Mouse (Mus musculus) megakaryocyte-erythroid progenitor cell, adult 5-6 weeks (primary cell): ENCODE measurements around the gene Mrps6. TPM values are rescaled to one million over a fixed set of nuclear protein-coding genes. Genes with fewer than 3 reads are reported as not detected.
"Not testable (repeated sequence)": the region's sequence is repeated elsewhere in the genome, so short reads cannot be mapped to it uniquely, and the experiment has no call there.

Experiments used
- ATAC-seq: replicated peaks from 2 replicates; pipeline ENCODE4 v1.8.0; 2016; ENCODE audit warnings: mild to moderate bottlenecking, inconsistent platforms; ENCODE audit not compliant: severe bottlenecking, poor library complexity, low FRiP score, low TSS enrichment
- total RNA-seq, 2 experiments: library from RNA; stranded (forward) in 1 of 2; stranded (reverse) in 1 of 2; fragments of 200-1000, 215-1000 nt in 1 of 2; fragments of >200 nt in 1 of 2; fragmentation: Nextera tagmentation in 1 of 2; gene quantifications; 2 replicates each; pipeline ENCODE4 v1.2.3; 2014 to 2017

Mrps6 gene
- total RNA-seq, 2 experiments from 2014 or later: 49.2 to 49.8 TPM

DNA sequence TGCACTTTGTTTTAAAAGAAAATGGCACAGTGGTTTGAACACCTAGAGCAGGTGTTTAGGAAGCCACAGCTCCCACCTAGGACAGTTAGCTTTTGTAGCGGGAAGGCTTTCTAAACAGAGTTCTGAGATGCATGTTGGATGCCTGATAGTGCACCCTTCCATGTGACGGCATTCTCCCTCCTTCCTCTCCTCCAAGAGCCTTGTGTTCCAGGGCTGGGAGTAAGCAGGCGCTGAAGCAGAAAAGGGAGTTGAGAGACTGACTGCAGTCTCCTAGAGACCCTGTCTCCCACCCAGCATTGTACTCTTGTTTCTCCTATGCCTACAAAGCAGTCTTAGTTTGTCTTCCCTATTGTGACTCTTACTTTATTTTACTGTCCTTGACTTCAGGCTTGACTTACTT, 2.1 kb downstream of the Mrps6 start:
- ATAC-seq: no peak

DNA sequence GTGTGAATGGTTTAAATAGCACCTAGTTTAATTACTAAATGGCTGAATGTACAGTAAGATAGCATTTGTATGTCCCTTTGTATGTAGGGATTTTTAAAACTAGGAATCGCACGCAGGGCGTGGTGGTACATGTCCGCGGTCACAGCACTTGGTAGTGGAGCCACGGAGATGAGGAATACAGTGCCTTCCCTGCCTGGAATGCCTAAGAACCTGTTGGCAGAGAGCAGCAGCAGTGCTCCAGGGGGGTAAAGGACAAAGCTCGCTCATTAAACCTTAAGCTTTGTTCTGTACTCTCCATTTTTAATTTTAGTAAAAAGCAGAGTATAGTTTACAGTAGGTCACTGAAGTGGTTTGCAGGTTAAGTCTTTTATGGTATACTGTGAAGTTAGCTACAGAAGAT, 3.5 kb downstream of the Mrps6 start:
- no peak for ATAC-seq

GRCm38 (mm10) chr16:92062832-92063231, 4.8 kb downstream of the Mrps6 start:
- ATAC-seq: no peak

DNA sequence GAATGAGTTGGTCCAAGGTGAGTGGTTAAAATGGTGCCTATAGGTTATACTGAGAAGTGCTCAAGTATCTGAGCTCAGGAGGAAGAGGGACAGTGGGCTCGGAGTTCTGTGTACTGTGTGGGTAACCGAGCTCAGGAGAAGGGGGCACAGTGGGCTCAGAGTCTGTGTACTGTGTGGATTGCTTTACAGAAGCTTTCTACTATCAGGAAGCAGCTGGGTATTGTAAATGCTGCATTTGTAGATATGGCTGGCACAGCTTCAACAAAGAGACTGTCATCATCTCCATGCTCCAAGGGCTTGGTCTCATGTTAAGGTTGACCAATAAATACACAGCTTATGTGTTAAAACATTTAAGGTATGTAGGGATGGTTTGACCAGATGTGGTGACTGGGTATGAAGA, 6.7 kb downstream of the Mrps6 start:
- ATAC-seq: peak; percentile 83

DNA sequence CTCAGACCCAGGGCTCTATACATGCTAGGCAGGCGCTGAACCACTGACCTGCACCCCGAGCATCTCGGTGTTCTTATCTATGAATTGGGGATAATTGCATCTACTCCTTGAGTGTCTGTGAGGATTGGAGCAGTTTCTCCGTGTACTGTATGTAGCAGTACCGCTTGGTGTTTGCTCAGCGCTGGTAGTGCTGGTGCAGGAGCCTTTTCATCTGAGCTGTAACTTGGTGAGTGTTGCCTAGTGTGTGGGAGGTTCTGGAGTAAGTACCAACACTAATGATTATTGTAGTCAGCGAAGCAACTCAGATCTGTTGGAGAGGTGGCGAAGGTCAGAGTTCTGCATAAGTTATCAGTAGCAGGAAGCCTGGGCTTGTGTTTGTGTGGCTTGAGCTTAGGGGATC, 12.3 kb downstream of the Mrps6 start:
- ATAC-seq: no peak

- ATAC-seq: no peak
Measured at GRCm38 (mm10) chr16:92076797-92077196, 18.7 kb downstream of the Mrps6 start.

GRCm38 (mm10) chr16:92083771-92084453, 25.8 kb downstream of the Mrps6 start:
- ATAC-seq: no peak

DNA sequence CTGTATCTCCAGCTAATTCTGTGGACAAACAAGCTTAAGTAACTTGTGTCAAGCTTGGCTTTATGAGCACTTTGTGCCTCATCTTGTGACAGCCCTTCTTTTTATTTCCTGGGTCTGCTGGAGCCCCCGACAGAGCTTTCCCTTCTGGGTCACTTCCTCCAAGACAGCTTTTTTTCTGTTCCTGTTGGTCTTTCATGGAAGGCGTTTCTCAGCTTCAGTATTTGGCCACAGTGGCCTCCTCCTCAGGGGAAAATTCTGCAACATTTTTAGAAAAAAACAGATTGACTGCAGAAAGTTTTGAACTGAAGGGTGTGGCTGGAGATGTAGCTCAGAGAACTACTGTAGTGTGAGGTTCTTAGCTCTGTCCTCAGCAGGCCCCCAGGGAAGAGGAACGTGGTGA, 31.2 kb downstream of the Mrps6 start:
- ATAC-seq: no peak

DNA sequence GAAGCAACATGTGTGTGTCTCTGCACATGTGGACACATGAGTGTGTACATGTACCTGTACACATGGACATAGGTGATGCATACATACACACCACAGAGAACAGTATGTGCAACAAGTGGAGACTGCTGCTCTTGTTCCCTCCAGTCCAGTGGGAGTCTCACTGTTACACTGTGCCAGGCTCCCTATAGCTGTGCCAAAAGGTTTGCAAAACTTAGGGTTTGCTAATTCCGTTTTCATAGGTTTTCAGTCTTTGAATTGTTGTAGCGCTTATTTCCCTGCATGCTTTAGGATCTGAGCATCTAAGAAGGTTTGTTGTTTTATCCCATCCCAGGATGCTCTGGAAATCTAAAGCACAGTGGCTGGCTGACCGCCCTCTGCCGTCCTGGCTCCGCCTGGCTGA, 33.8 kb downstream of the Mrps6 start:
- no peak for ATAC-seq

DNA sequence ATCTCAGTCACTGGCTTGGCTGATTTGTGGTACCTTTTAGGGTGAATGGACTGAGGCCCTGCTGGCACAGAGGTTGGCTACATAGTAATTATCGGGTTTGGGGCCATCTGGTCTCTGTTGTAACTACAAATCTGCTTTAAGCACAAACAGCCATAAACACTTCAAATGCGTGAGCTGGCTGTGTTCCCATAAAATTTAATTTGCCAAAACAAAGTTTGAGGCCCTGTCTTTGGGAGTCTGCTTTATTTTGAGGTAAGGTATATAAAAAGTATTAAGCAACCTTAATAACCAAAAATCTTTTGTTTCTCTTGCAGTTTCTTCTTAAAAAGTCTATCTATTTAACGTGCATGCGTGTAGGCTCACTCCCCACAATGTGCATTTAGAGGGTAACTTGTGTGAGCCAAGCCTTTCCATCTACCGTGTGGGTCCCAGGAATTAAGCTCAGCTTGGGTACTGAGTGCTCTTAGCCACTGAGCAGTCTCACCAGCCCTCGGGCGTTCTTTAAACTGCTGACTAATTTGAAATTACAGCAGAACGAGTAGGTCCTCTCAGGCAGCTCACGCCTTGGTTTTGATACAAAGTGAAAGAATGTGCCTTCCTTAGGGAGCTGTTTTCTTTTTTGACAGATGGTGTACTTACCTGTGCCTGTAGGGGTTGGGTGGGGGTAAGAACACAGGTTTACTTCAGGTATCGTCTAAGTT, 40.4 kb downstream of the Mrps6 start:
- ATAC-seq: no peak

- ATAC-seq: no peak
Measured at GRCm38 (mm10) chr16:92099598-92099997, 41.5 kb downstream of the Mrps6 start.

- ATAC-seq: no peak
Measured at GRCm38 (mm10) chr16:92100111-92100510, 42.0 kb downstream of the Mrps6 start.

DNA sequence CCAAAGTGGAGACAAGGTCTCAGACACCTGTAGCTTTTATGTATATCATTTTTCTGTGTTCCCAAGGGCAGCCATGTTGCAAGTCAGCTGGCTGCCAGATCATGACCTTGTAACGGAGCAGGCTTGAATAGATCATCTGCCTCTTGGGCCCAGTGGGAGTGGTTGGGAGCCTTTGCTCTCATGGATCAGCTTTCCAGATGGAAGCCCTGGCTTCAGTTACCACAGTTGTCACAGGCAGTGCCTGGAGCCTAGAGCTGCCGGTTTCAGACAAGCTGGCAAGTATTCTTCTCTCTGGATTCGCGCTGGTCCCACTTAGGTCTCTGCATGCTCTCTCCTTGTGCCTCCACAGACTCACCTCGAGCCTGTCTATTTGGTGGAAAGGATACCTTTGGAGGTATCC, 44.0 kb downstream of the Mrps6 start:
- ATAC-seq: no peak

DNA sequence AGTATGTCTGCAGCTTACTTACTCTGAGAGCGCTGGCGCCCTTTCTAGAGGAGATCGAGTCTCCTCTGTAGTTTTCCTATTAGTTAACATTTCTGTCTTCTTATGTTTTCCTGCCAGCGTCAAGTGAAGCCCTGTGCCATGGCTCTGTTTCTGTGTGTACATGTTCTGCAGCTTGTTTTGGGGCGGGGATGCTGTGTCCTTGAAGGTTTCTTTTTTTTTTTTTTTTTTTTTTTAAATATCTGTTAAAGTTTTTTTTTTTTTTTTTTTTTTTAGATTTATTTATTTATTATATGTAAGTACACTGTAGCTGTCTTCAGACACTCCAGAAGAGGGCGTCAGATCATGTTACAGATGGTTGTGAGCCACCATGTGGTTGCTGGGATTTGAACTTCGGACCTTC, 44.9 kb downstream of the Mrps6 start:
- not testable (repeated sequence) for ATAC-seq

GRCm38 (mm10) chr16:92103572-92104331, 45.7 kb downstream of the Mrps6 start:
- ATAC-seq: no peak

DNA sequence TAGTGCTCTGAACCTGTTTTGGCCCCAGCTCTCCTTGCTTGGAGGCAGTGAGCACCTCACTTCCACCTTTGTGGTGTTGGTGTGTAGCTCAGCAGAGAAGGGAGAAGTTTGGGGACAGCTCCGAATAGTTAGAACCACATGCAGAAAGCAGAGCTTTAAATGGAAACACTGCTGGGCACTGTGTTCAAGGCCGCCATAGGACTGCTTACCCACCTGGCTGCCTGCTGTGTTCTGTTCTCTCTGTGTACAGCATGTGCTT, 46.2 kb downstream of the Mrps6 start:
- no peak for ATAC-seq

DNA sequence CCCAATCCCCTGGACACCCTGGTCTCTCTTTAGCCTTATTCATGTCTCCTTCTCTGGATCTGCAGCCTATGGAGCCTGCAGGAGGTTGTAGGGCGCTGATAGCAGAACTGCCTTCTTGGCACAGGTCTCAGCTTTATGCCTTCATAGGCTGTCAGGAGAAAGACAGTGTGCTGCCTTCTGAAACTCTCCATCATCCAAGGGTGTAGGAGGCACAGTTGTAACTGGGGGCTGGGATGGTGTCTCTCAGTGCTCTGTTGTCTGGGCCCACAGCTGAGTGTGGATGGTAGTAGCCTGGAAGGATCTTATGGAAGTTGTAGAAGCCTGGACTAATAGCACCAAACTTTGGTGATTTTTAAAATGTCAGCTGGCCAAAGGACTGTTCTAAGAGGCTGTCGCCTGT, 46.9 kb downstream of the Mrps6 start:
- ATAC-seq: no peak

DNA sequence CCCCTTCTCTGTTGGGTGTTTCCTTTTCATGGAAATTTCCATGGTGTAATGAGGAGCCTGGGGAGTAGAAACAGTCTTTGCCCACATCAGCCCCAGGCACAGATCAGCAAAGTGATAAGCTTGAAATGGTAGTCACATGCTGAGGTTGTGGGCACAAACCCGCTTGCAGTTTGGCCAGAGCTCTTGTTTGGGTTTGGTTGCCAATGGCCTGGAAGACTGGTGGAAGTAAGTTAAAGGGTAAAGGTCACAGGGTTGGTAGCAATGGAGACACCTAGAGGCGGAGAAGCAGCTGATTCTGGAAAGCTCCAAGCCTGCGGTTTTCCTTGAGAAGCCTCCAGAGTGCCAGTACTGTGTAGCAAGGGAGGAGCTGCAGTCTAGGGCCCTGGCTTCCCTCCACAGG, 47.6 kb downstream of the Mrps6 start:
- ATAC-seq: no peak

- ATAC-seq: no peak
Measured at GRCm38 (mm10) chr16:92107346-92107745, 49.3 kb downstream of the Mrps6 start.

GRCm38 (mm10) chr16:92114706-92115241, 56.7 kb downstream of the Mrps6 start:
- ATAC-seq: no peak
